Mouse (Mus musculus) lung, adult 18-20 months (tissue): Measurements from ENCODE around the gene Bpi.

Experiments used
- DNase-seq, 2 experiments: peaks; one replicate each; pipeline ENCODE4 v3.0.0; 2022; ENCODE audit warnings: mixed read lengths in 2 of 2

Gene Bpi

DNA sequence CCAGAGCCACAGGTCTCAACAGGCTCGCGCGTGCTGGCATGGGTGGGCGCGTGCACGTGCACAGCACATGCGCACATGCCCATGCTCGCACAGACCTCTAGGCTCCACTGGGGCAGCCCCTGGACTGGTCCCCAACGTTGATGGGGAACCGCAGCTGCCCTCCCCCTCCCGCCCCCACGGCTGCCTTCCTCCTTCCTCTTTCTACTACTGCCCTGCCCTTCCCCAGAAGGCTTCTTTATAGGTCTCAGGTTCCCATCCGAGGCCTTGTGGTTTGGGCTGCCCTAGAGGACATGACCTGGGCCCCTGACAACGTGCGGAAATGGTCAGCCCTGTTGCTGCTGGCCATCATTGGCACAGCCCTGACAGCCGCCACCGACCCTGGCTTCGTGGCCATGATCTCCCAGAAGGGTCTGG, at the start of gene Bpi:
TSS of gene Bpi (plus strand) at position 90 of the 414 bp plus-strand sequence.
- no peak for DNase-seq

- no peak for DNase-seq
Observed at GRCm38 (mm10) chr2:158209776-158210175, 48.1 kb upstream of the Bpi start.

DNA sequence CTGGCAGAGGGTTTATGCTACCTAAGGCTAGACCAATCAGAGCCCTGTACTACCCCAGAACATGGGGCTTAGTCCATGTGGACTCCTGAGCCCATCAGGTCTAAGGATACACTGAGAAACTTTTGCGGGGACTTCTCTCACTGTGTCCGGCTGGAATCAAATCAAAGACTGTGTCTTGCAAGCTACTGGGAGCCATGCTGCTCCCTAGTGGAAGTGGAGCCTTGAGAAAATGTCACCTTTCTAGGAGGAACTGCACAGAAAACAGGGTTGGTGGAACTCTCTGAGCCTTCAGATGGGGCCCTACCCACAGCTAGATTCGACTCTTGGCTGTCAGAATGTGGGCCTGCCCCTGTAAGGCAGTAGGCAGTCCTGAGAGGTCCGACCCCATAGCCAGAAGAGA, 47.4 kb upstream of the Bpi start:
- no peak for DNase-seq

DNA sequence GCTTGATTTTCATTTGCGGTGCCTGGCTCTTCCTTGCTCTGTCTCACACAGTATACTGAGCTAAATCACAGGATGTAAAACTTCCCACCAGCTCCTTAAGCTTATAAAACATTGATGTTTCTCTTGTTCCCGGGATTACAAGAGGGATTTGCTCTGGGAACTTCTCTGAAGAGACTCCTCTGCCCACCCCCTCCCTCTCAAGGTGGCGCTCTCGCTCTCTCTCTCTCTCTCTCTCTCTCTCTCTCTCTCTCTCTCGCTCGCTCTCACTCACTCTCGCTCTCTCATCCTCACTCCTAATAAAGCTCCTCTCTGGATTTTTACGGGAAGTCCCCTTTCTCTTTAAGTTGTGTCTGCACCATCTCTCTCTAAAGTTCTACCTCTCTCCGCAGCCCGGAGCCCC, 46.9 kb upstream of the Bpi start:
- DNase-seq = no peak

- no peak for DNase-seq
Observed at GRCm38 (mm10) chr2:158211764-158212471, 46.0 kb upstream of the Bpi start.

DNA sequence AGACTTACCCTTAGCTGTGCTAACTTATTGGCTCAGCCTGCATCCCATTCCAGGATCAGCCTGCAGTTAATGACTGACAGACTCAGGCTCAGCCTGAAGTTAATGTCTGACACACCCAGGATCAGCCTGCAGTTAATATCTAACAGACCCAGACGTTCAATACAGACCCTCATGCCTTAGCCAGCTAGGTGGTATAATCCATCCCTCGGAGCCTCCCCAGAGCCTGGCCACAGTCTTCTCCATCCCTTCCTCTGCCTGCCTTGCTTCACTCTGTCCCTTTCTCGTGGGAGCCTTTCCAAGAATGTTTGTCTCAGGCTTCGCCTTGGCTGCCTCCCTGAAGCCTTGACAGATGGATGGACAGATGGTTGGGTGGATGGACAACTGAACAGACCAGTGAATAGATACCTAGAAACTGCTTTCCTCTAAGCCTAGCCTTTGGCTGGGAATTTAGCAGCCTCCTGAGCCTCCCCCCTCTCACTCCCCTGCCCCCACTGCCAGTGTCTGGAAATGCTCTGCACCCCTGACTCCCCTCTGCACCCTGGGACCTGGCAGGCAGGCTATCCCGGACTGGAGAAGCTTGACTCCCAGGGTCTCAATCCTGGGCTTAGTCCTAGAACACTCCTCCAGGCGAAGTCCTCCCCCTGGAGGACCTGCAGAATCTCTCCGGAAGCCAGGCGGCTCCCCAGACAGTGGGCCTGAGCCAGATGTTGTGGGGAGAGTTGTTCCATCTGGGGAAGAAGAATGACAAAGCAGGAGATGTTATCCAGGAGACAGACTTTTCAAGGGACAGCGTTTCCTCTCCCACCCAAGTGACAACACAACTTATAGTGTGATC, 42.4 kb upstream of the Bpi start:
- no peak for DNase-seq

- no peak for DNase-seq
Observed at GRCm38 (mm10) chr2:158216510-158216909, 41.4 kb upstream of the Bpi start.

DNA sequence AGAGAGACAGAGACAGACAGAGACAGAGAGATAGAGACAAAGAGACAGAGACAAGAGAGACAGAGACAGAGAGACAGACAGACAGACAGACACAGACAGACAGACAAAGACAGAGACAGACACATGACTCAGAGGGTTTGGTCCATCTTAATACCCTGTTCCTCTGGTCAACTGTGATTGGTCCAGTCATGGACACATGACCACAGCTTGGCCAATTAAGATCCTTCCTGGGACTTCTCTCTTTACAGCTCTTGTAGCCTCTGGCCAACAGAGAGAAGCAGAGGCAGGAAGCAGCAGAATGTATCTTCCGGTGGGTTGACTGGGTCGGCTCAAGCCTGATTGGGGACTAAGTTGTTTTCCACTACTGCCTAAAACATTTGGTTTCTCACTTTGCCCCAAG, 38.3 kb upstream of the Bpi start:
- no peak for DNase-seq

DNA sequence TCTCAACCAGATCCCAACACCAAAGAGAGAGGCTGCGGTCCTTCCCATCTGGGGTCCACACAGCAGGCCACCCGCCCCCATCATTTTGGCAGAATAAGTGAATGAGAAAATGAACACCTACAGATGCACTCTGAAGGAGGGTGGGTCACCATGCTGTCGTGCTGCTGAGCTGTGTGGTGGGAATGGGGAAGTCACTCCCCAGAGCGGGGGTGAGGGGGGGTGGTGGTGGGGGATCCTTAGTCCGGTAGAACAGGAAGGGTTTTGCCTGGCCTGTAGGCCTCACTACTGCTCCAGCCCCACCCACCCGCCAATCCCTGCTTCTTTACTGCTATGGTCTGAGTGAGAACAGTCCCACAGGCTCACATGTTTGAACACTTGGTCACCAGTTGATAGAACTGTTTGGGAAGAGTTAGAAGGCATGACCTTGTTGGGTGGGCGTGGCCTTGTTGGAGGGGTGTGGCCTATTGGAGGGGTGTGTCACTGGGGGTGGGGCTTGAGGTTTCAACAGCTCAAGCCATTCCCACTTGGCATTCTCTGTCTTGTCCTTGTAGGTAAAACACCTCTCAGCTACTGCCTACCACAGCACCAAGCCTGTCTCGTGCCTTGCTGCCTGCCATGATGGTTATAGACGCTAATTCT, 36.3 kb upstream of the Bpi start:
- DNase-seq = no peak

- no peak for DNase-seq
Observed at GRCm38 (mm10) chr2:158222664-158223063, 35.2 kb upstream of the Bpi start.

DNA sequence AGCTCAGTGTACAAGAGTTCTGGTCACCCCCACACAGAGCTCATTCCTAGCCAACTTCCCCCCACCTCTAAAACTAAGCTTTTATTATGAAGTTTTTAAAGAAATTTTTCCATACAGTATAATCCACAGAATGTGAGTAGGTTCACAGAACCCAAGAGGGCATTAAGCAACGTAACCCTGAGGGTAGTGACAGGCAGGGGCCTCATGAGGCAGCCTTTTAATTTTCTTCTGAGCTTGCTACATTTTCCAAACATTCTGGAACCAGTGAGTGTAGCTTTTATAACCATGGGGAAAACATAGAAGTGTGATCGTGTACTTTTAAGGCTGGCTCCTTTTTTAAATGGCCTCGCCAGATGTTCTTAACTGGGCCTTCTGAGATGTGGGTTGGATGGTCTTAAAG, 34.4 kb upstream of the Bpi start:
- no peak for DNase-seq

- DNase-seq = peak; percentile 21 to 29
Observed at GRCm38 (mm10) chr2:158225301-158225700, 32.6 kb upstream of the Bpi start.

- DNase-seq = no peak
Observed at GRCm38 (mm10) chr2:158228670-158229502, 29.0 kb upstream of the Bpi start, which contains the start of gene D630003M21Rik. TSS of gene D630003M21Rik (minus strand) at chr2:158229222.

DNA sequence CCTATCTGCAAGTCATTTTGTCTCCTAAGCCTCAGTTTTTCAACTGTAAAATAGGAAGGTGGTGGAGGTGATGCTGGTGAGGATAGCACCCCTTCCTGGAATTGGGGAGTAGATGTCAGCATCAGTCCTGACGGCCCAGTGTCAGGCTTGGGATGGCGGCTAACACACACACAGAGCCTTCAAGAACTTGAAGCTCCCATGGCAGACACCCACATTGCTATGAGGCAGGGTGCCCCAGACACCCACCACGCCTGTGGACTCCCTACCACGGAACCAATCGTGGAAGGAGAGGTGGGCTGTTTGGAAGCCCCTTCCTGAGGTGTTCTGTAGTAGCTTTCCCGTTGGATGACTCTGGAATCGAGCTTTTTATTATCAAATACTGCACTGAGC, 28.4 kb upstream of the Bpi start:
- no peak for DNase-seq

DNA sequence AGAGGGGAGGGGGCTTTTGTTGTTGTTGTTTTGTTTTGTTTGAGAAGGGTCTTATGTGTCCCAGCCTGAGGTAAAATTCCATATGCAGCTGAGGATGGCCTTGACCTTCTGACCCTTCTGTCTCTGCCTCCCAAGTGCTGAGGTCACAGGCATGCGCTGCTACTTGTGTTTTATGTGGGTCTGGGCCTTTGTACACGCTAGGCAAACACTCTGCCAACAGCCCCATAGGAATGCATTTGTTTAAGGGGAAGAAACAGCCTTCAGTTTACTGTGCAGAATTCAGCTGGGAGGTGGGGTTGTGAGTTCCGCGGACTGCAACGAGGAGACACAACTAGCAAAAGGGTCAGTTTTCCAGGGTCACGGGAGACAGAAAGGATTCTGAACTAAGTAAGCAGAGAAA, 27.3 kb upstream of the Bpi start:
- no peak for DNase-seq

- peak in 1 of 2 experiments; percentile 23 for DNase-seq
Observed at GRCm38 (mm10) chr2:158231071-158231470, 26.8 kb upstream of the Bpi start.

GRCm38 (mm10) chr2:158232414-158232813, 25.5 kb upstream of the Bpi start:
- no peak for DNase-seq

- no peak for DNase-seq
Observed at GRCm38 (mm10) chr2:158233106-158233505, 24.8 kb upstream of the Bpi start.

DNA sequence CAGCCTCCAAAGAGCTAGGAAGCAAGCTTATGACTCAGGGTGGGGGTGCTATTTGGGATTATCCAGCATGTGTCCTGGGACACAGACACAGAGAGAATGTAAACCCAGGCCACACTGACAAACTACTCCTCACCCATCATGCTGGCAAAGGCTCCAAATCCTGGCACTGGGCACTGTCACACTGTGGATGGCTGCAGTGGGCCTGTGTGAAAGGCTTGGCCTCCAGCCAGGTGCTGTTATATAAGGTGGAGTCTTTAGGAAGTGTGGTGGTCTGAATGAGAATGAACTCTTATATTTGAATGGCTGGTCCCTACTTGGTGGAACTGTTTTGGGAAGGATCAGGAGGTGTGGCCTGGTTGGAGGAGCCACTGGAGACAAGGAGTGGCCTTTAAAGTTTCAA, 21.2 kb upstream of the Bpi start:
- DNase-seq = no peak

DNA sequence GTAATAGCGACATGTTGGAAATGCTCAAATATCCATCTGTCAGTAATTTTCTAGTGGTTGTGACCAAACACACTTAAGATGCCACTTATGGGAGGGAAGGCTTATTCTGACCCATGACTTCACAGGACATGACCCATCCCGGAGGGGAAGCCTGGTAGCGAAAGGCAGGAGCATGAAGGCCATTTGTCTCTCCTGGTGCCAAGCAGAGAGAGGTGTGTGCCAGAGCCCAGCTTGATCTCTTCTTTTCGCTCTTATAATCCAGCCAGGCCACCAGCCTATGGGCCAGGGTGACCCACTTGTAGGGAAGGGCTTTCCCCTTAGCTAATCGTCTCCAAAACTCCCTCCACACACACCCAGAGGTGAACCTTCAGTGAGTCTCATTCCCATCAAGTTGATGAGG, 19.8 kb upstream of the Bpi start:
- no peak for DNase-seq

GRCm38 (mm10) chr2:158241126-158241738, 16.7 kb upstream of the Bpi start:
- DNase-seq = no peak

DNA sequence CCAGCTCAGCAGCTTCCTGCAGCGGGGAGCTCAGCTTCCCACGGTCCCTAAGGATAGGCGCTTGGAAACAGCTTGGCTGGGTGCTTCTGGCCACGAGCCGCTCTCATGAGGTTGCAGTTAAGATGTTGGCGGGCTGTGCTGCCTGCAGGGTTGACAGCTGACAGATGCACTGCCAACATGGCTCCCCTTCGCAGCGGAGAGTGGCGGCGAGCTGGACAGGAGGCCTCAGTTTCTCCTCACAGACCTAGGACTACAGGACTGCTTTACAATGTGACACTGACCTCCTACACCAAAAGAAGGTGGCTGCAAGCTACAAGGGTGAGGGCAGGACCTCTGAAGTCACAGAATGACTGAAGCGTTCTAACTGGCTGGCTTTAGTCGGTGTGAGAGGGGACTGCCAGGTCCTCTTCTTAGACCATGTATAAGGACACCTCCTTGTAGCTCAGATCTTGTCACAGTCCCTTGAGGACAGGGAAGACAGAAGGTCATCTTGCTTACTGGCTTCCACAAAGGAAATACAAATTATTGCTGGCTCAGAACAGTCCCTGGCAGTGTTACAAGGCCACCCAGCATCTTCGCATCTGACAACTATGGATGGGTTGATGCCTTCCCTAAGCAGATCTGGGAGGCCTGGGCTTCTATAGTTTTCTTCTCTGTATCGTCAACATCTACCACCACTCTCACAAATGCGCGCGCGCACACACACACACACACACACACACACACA, 15.6 kb upstream of the Bpi start:
- DNase-seq = peak in 1 of 2 experiments; percentile 8
